Mouse (Mus musculus) layer of hippocampus, adult 6 months (tissue): Measurements from ENCODE around the gene Gm9040. TPM values are rescaled to one million over a fixed set of nuclear protein-coding genes. Genes with fewer than 3 reads are reported as not detected.

Experiments used
- long read RNA-seq, 2 experiments: library from polyadenylated mRNA; unstranded; transcript quantifications; one replicate each; pipeline ENCODE4 v2.0.0; 2019 to 2020
- polyA plus RNA-seq: library from polyadenylated mRNA; unstranded; fragments of <200 nt; fragmentation: Nextera tagmentation; gene quantifications from 2 replicates; pipeline ENCODE4 v1.2.3, GENCODE M21; 2021

Gm9040 gene
- polyA plus RNA-seq: not detected in 2 replicates
- long read RNA-seq, experiment 1: 0 reads
- long read RNA-seq, experiment 2: 0 reads

GRCm38 (mm10) chr10:118326869-118327268 lies at the start of gene Gm9040:
Gm9040 (minus strand) TSS chr10:118326969.

GRCm38 (mm10) chr10:118354005-118354404 lies 27.2 kb upstream of the Gm9040 start, which contains the start of gene Gm9049:
Gm9049 (minus strand) TSS chr10:118354105.

GRCm38 (mm10) chr10:118348579-118348978 lies 21.8 kb upstream of the Gm9040 start, which contains the start of gene Gm9048:
Gm9048 (minus strand) TSS chr10:118348679.

GRCm38 (mm10) chr10:118343155-118343554 lies 16.4 kb upstream of the Gm9040 start, which contains the start of gene Gm9046:
Gm9046 (minus strand) TSS chr10:118343255.

DNA sequence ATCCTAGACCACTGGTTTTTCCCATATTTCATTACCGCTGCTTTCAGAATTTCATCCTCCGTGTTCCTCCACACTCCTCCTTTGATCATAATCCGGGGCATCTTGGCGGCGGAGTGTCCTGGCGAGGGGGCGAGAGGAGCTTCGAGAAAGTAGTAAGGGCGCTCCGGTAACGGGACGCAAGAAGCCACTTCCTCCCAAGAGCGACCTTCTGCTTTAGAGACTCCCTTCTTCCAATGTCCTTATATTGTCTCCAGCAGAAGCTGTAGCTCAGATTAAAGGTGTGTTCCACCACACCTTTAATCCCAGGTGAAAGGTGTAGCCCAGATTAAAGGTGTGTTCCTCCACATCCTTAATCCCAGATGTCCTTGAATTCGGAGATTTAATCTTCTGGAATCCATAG lies 11.0 kb upstream of the Gm9040 start, which contains the start of gene Gm9045:
TSS of gene Gm9045 (minus strand) at position 101 of the 400 bp plus-strand sequence.

DNA sequence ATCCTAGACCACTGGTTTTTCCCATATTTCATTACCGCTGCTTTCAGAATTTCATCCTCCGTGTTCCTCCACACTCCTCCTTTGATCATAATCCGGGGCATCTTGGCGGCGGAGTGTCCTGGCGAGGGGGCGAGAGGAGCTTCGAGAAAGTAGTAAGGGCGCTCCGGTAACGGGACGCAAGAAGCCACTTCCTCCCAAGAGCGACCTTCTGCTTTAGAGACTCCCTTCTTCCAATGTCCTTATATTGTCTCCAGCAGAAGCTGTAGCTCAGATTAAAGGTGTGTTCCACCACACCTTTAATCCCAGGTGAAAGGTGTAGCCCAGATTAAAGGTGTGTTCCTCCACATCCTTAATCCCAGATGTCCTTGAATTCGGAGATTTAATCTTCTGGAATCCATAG lies 5.5 kb upstream of the Gm9040 start, which contains the start of gene Gm9044:
TSS of gene Gm9044 (minus strand) at position 101 of the 400 bp plus-strand sequence.

GRCm38 (mm10) chr10:118294938-118295337 lies 31.8 kb downstream of the Gm9040 start, which contains the start of gene Iltifb:
Iltifb (minus strand) TSS chr10:118295038.

Other genes starting within 250 kb of the Gm9040 start
- gene Mdm1, start 185.2 kb downstream of the Gm9040 start, polyA plus RNA-seq: 5.5 and 5.7 TPM in 2 replicates
- not detected in 2 replicates for gene Il22, start 122.0 kb downstream of the Gm9040 start, polyA plus RNA-seq
- gene Gm32717, start 86.2 kb downstream of the Gm9040 start, polyA plus RNA-seq: not detected in 2 replicates
- not detected in 2 replicates for gene Gm32802, start 68.3 kb downstream of the Gm9040 start, polyA plus RNA-seq
- gene Iltifb, start 31.9 kb downstream of the Gm9040 start, polyA plus RNA-seq: not detected in 2 replicates
- gene Gm9044, start 5.4 kb upstream of the Gm9040 start, polyA plus RNA-seq: not detected in 2 replicates
- gene Gm9045, start 10.9 kb upstream of the Gm9040 start, polyA plus RNA-seq: not detected in 2 replicates
- not detected in 2 replicates for gene Gm9046, start 16.3 kb upstream of the Gm9040 start, polyA plus RNA-seq
- not detected in 2 replicates for gene Gm9048, start 21.7 kb upstream of the Gm9040 start, polyA plus RNA-seq
- gene Gm9049, start 27.1 kb upstream of the Gm9040 start, polyA plus RNA-seq: not detected in 2 replicates
- gene Ifng, start 114.1 kb upstream of the Gm9040 start, polyA plus RNA-seq: not detected in 2 replicates